Mouse (Mus musculus): ENCODE measurements around the gene Tdrkh. TPM values are rescaled to one million over a fixed set of nuclear protein-coding genes. Genes with fewer than 3 reads are reported as not detected.

The Tdrkh gene
- polyA plus RNA-seq, 1 experiment = 24.3 TPM

DNA sequence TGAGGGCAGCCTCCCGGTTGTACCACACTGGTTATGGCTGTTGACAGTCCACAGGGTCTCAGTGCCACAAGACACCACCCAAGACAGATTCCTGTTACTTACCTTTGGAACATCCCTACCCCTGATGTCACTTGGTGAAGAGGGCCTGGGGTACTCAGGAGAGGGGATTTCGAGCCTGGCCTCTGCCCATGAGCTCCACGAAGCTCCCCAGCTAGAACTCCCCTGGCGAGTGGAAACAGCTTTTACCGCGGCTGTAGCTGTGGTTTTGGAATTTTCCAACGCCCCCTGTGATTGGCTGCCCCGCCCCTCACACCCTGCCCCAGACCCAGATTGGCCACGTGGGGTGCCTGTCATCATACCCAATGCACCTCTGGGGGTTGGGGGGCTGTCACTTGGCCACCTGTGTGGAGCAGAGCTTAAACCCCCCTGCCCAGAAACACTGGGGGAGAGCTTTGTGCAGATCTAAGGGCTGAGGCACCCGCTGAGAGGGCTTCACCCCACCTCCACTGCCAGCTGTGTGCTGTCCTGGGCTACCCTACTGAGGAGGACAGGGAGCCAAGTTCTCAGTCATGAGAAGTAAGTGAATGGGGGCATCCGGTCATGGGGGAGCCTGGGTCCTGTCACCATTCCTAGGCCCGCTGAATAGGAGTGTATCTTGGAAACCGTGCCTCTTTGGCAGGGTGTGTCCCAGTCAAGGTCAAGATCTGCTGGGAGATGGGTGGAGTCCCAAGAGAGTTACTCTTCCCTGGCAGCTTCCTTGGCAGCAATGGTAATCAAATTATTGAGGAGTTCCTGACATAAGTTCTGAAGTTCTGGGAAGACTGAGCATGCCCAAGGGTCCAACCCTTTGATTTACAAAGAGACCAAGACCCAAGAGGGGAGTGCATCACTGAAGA, 35.8 kb upstream of the Tdrkh start:
- no peak overlapping the region for H3K4me3 ChIP-seq (ENCODE audit: insufficient read depth, low read depth, low read length)
- peaks cover 2% of the 10 kb centered on the region; the same call in 1 of the 2 replicates for H3K4me1 ChIP-seq (ENCODE audit: control insufficient read depth, insufficient read depth, insufficient read length, low read length)
- H3K27ac ChIP-seq (replicated peaks; ENCODE audit: low read depth, low read length) = no peak overlapping the region

DNA sequence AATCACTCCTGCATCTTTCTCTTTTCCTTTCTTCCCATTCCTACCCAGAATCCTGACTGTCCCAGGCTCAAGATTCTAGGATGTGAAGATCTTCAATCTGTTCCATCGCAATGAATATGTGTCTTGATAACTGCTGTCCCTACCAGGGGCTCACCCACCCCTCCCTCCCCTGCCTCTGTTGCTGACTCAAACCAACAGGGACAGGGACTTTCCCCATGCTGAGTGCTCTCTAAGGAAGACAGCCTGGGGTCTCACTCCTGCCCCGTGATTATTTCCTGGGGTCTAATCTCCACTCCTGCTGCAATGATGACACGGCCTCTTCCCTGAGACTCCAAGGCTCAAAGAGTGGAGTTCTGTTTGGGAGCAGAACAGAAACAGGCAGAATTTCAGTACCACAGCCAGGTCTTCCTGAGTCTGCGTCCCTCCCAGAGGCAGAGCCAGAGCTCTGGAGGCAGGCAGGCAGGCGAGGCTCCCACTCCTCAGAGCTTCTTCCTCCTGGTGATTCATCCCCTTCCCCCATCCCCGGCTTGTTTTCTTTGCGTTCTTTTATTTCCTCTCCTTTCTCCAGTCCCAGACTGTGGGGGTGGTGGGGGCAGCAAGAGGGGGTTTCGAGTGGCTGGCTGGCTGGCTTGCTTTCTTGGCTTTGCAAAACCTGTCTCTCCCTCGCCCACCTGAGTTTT, 33.1 kb upstream of the Tdrkh start:
- H3K4me1 ChIP-seq (ENCODE audit: control insufficient read depth, insufficient read depth, insufficient read length, low read length) = no peaks in the 10 kb centered on the region
- H3K4me3 ChIP-seq (ENCODE audit: insufficient read depth, low read depth, low read length) = no peak overlapping the region
- H3K27ac ChIP-seq (replicated peaks; ENCODE audit: low read depth, low read length) = no peak overlapping the region

DNA sequence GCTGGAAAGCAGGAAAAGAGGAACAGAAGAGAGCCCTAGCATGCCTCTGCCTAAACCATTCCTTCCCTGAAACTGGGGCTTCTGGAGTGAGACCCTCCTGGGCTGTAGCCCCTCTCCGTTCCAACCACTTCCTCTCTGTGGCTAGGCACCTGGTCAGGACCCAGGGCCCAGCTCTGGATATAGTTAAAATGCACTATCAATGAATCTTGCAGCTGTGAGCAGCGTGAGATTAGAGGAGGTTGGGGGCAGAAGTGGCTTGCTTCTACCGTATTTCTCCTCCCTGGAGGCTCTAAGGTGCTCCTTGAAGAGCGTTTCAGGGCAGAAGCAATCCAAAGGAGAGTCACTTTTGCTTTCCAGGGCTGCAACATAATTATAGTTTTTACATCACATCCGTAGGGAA, 30.8 kb upstream of the Tdrkh start:
- Histone ChIP-seq H3K27ac (replicated peaks; ENCODE audit: low read depth, low read length) (no peak overlapping the region), H3K4me3 (ENCODE audit: insufficient read depth, low read depth, low read length) (no peak overlapping the region), H3K4me1 (ENCODE audit: control insufficient read depth, insufficient read depth, insufficient read length, low read length) (no peaks in the 10 kb centered on the region)

DNA sequence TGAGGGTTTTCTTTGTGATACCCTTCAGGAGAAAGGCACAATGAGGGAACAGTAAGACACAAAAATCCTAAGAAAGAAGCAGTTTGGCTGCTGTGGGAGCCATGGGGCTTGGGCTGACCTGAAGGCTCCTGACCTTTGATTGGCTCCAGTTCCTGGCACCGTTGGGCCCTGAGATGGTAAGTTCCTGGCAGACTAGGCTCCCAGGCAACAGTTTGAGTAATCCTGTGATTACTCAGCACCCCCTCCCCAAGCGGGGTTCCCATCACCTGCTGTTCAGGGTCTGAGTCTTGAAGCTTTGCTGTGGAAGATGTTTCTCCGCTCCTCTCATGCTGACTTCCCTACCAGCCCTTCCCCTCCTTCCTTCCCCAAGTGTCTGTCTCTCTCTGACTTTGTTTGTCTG, 29.6 kb upstream of the Tdrkh start:
- Histone ChIP-seq H3K27ac (replicated peaks; ENCODE audit: low read depth, low read length) (no peak overlapping the region), H3K4me3 (ENCODE audit: insufficient read depth, low read depth, low read length) (no peak overlapping the region), H3K4me1 (ENCODE audit: control insufficient read depth, insufficient read depth, insufficient read length, low read length) (no peaks in the 10 kb centered on the region)

DNA sequence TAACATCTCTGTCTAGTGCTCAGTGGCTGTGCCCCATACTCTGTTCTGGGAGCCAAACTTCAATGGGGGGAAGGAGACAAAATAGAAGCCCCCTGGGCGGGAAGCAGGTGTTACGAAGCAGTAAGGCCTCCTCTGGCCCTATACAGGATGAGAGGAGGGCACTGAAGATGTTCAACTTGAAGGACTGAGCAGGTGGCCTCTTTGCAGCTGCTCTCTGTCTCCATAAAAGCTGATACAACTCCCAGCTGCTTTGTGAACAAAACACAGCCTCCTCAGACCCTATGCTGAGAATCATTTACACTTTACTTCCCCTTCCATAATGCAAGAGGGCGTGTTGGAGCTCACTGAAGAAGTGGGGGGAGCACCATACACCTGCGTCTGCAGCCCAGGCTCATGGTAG, 26.4 kb upstream of the Tdrkh start:
- H3K4me3 ChIP-seq (ENCODE audit: insufficient read depth, low read depth, low read length) = no peak overlapping the region
- no peak overlapping the region for H3K27ac ChIP-seq (replicated peaks; ENCODE audit: low read depth, low read length)
- no peaks in the 10 kb centered on the region for H3K4me1 ChIP-seq (ENCODE audit: control insufficient read depth, insufficient read depth, insufficient read length, low read length)

DNA sequence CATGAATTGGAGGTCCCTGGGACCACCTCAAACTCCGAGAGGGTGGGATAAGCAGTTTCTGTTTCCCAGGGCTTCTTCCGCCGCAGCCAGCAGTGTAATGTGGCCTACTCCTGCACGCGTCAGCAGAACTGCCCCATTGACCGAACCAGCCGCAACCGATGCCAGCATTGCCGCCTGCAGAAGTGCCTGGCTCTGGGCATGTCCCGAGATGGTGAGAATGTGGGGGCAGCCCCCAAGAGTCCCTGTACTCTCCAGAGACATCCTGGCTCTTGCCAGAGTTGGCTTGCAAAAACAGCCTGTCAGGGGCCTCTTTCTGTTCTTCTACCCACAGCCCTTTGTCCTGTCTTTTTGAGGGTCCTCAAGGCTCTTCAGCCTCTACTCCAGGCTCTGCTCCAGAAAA, 25.7 kb upstream of the Tdrkh start:
- Histone ChIP-seq H3K27ac (replicated peaks; ENCODE audit: low read depth, low read length) (no peak overlapping the region), H3K4me3 (ENCODE audit: insufficient read depth, low read depth, low read length) (no peak overlapping the region), H3K4me1 (ENCODE audit: control insufficient read depth, insufficient read depth, insufficient read length, low read length) (no peaks in the 10 kb centered on the region)

DNA sequence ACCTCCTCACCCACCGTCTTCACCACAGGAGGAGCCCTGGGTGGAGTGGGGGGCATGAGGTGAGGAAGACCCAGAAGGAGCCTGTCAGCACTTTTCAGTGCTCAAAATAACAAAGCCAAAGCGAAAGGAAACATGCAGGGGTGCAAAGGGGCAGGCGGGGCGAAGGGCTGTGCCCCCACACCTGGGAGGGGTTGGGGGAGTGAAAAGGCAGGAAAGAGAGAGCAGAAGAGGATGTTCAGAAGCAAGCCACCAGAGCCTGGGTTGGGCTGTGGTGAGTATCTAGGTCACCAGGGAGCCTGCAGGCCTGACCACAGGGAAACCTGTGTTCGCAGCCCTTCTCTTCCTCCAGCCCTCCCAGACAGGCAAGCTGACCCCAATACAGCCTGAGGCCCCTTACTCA, 25.0 kb upstream of the Tdrkh start:
- Histone ChIP-seq H3K27ac (replicated peaks; ENCODE audit: low read depth, low read length) (no peak overlapping the region), H3K4me3 (ENCODE audit: insufficient read depth, low read depth, low read length) (no peak overlapping the region)

DNA sequence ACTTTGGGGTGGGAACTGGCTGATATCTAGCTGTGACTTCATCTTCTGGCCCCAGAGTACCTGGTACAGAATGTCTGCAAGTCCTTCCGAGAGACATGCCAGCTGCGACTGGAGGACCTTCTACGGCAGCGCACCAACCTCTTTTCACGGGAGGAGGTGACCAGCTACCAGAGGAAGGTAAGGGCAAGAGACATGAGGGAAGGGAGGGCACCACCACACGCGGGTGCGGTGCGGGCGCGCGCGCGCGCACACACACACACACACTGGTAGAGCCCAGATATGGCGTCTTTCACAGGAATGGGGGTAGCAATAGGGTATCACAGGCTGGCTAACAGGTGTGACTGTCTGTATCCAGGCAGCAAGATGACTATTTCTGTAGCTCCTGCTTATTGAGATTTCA, 23.7 kb upstream of the Tdrkh start:
- Histone ChIP-seq H3K4me3 (ENCODE audit: insufficient read depth, low read depth, low read length) (no peak overlapping the region), H3K4me1 (ENCODE audit: control insufficient read depth, insufficient read depth, insufficient read length, low read length) (no peaks in the 10 kb centered on the region), H3K27ac (replicated peaks; ENCODE audit: low read depth, low read length) (no peak overlapping the region)

More for the DNA sequence above, 25.0 kb upstream of the Tdrkh start:
- H3K4me1 ChIP-seq (ENCODE audit: control insufficient read depth, insufficient read depth, insufficient read length, low read length) = no peaks in the 10 kb centered on the region

DNA sequence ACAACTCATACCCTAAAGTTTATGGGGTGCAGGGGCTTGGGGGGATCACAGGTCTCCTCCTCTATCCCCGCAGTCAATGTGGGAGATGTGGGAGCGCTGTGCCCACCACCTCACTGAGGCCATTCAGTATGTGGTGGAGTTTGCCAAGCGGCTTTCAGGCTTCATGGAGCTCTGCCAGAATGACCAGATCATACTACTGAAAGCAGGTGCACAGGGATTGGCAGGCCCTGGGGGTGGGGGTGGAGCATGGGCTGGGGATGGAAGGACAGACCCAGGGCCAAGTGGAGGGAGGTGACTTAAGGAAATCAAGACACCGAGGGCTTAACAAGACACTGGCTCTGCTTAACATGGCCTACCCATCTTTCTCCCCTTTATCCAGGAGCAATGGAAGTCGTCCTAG, 22.1 kb upstream of the Tdrkh start:
- Histone ChIP-seq H3K4me1 (ENCODE audit: control insufficient read depth, insufficient read depth, insufficient read length, low read length) (no peaks in the 10 kb centered on the region), H3K4me3 (ENCODE audit: insufficient read depth, low read depth, low read length) (no peak overlapping the region), H3K27ac (replicated peaks; ENCODE audit: low read depth, low read length) (no peak overlapping the region)

DNA sequence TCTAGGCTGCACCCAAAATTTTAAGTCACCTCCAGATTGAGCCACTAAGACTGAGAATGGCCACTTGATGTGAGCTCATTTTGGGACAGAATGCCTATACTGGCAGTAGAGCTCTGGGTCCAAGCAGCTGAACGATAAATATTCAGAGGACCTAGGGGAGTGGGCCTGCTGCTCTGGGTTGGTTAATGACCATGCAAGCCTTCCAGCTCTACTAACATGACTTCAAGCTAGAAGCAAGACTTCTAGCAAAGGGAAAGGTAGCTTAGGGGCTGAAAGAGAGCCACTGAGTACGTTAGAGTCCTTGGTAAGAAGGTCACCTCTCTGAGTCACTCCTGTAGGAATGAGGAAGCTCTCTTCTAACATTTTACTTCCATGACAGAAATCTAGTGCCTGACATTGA, 20.9 kb upstream of the Tdrkh start:
- no peak overlapping the region for H3K27ac ChIP-seq (replicated peaks; ENCODE audit: low read depth, low read length)
- no peaks in the 10 kb centered on the region for H3K4me1 ChIP-seq (ENCODE audit: control insufficient read depth, insufficient read depth, insufficient read length, low read length)
- no peak overlapping the region for H3K4me3 ChIP-seq (ENCODE audit: insufficient read depth, low read depth, low read length)

DNA sequence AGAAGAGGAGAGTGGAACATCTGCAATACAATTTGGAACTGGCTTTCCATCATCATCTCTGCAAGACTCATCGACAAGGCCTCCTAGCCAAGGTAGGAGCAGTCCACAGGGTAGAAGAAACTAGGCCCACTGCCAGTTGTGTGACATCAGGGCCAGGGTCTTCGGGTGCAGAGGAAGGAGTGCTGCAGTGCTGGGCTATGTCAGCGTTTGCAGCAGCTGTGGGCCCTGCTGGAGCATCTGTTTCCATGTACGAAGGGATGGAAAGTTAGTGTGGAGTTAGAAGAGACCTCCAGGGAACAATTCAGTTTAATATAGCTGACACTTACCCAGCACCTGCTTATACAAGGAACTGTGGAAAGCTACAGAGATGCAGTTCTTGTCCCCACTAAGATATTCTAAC, 20.0 kb upstream of the Tdrkh start:
- Histone ChIP-seq H3K27ac (replicated peaks; ENCODE audit: low read depth, low read length) (no peak overlapping the region), H3K4me1 (ENCODE audit: control insufficient read depth, insufficient read depth, insufficient read length, low read length) (no peaks in the 10 kb centered on the region)

DNA sequence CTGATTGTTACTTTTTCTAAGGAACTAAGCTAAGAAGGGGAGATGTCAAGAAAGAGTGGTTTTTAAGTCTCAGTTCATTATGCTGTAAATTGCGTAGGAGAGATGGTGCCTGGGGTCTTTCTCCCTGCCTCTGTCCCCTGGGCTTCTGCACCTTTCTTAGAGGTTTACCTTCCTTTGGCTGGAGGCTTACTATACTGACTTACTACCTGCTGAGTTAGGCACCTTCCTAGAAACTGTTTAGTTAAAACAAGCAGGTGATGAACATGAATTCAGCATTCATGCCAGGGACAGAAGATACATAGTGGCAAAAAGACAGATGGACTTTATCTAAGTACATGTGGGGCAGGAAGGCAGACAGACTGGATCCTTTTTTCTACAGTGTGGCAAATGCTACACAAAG, 16.7 kb upstream of the Tdrkh start:
- no peak overlapping the region for H3K27ac ChIP-seq (replicated peaks; ENCODE audit: low read depth, low read length)
- no peaks in the 10 kb centered on the region for H3K4me1 ChIP-seq (ENCODE audit: control insufficient read depth, insufficient read depth, insufficient read length, low read length)
- no peak overlapping the region for H3K4me3 ChIP-seq (ENCODE audit: insufficient read depth, low read depth, low read length)

More for the DNA sequence above, 20.0 kb upstream of the Tdrkh start:
- H3K4me3 ChIP-seq (ENCODE audit: insufficient read depth, low read depth, low read length) = no peak overlapping the region

DNA sequence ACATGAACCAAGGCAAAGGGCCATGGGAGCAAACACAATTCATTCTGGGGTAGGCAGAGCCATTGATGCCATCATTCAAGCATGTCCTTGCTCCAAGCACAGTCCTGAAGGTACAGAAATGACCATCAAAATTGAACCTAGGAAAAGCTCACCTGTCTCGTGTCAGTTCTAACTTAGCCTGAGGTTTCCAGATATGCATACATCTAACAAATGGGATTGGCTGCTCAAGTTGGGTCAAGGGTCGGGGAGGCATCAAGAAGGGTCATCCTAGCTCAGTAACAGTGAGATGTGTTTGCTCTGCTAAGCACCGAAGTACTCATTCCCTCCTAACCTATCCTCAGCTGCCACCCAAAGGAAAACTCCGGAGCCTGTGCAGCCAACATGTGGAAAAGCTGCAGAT, 16.2 kb upstream of the Tdrkh start:
- no peaks in the 10 kb centered on the region for H3K4me1 ChIP-seq (ENCODE audit: control insufficient read depth, insufficient read depth, insufficient read length, low read length)
- no peak overlapping the region for H3K4me3 ChIP-seq (ENCODE audit: insufficient read depth, low read depth, low read length)
- no peak overlapping the region for H3K27ac ChIP-seq (replicated peaks; ENCODE audit: low read depth, low read length)

DNA sequence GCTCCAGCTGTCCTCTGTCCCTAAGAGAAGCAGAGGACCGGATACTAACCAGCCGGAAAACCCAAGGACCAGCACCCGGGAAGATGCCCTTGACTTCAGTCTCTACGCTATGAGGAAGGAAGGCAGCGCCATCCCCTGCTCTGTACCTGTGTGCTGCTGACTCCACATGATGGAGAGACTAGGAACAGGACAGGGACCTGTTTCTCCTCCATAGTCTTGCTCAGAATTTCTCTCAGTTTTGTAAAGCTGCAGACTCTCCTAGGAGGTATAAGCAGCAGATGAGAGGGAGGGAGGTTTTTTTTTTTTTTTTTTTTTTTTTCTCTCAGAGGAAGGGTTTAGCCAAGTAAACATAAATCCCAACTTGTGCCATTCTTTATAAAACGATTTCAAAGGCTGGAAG, 14.9 kb upstream of the Tdrkh start, which contains the start of gene Lingo4:
Gene Lingo4 (plus strand): TSS at position 301 of the 400 bp plus-strand sequence.
- Histone ChIP-seq H3K4me3 (ENCODE audit: insufficient read depth, low read depth, low read length) (no peak within 1 kb of the TSS), H3K4me1 (ENCODE audit: control insufficient read depth, insufficient read depth, insufficient read length, low read length) (no peaks in the 10 kb centered on the region), H3K27ac (replicated peaks; ENCODE audit: low read depth, low read length) (no peak within 1 kb of the TSS)

DNA sequence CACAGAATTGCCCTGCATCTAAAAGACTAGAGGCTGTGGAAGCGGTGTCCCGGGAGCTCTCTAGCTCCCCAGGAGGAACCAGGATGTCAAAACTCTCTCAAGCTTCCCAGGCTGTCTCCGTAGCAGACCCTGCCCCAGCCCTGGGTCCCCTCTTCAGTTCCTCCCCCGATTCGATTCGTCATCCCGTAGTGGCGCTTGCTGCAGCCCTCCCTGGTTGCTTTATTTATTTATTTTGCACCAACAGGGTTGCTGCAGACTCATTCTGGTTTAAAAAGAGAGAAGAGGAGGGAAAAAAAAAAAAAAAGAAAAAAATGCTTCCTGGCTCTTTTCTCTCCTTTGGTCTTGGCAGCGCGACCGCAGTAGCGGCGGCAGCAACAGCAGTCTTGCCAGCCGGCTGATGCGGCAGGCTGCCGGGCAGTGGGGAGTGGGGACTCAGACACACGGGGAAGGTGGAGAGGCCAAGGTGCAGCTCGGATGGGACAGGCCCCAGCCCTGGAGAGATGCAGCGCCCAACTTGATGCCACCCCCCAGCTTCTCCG, 14.1 kb upstream of the Tdrkh start:
- H3K27ac ChIP-seq (replicated peaks; ENCODE audit: low read depth, low read length) = no peak overlapping the region
- no peaks in the 10 kb centered on the region for H3K4me1 ChIP-seq (ENCODE audit: control insufficient read depth, insufficient read depth, insufficient read length, low read length)
- no peak overlapping the region for H3K4me3 ChIP-seq (ENCODE audit: insufficient read depth, low read depth, low read length)

All from brown adipose tissue, adult 24 weeks (tissue).